Mouse (Mus musculus): ENCODE measurements around the gene Ralgapa2. TPM values are rescaled to one million over a fixed set of nuclear protein-coding genes. Genes with fewer than 3 reads are reported as not detected.

Gene Ralgapa2
- polyA plus RNA-seq, 1 experiment from 2014 or later = 3.3 TPM

GRCm38 (mm10) chr2:146323528-146323927 lies 188.6 kb downstream of the Ralgapa2 start:
- 62% methylated on average over 4 of the region's 4 CpGs for WGBS (ENCODE audit: insufficient replicate concordance)
- no peaks in the 10 kb centered on the region for H3K9me3 ChIP-seq (replicated peaks)
- H3K27me3 ChIP-seq = no peaks in the 10 kb centered on the region
- 0 out of 2 replicates have a peak, but pooled peaks cover 2% of the 10 kb centered on the region for H3K36me3 ChIP-seq
- no peak overlapping the region for H3K9ac ChIP-seq
- H3K4me2 ChIP-seq = no peak overlapping the region
- ATAC-seq (ENCODE audit: low read depth) = no peak
- DNase-seq = no peak
- no peaks in the 10 kb centered on the region for H3K4me1 ChIP-seq (replicated peaks)
- H3K4me3 ChIP-seq (replicated peaks) = no peak overlapping the region
- no peak overlapping the region for H3K27ac ChIP-seq

DNA sequence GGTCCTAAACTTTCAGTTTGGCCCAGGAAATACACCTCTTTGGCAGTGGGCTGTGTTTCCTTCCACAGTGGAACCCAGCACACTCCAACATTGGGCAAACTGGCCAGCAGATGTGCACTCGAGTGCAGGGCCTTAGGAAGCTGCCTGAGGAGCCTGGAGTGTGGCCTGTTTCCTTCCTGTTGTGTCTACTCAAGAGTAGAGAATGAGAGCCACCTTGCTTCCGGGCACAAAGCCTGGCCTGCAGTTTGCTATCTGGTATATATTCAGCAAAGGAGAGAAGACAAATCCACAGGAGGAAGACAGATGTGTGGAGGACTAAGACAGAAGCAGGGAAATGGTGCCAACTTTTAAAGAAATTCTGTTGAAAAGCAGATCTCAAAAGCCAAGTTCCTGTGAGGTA lies 189.4 kb downstream of the Ralgapa2 start:
- no peaks in the 10 kb centered on the region for H3K27me3 ChIP-seq
- no peak overlapping the region for H3K4me3 ChIP-seq (replicated peaks)
- H3K36me3 ChIP-seq = 0 out of 2 replicates have a peak, but pooled peaks cover 2% of the 10 kb centered on the region
- H3K4me2 ChIP-seq = no peak overlapping the region
- H3K27ac ChIP-seq = no peak overlapping the region
- ATAC-seq (ENCODE audit: low read depth) = no peak
- 39% methylated on average over 2 of the region's 2 CpGs for WGBS (ENCODE audit: insufficient replicate concordance)
- H3K4me1 ChIP-seq (replicated peaks) = no peaks in the 10 kb centered on the region
- H3K9me3 ChIP-seq (replicated peaks) = no peaks in the 10 kb centered on the region
- H3K9ac ChIP-seq = no peak overlapping the region
- no peak for DNase-seq

GRCm38 (mm10) chr2:146322019-146322418 lies 190.1 kb downstream of the Ralgapa2 start:
- Histone ChIP-seq H3K4me2 (no peak overlapping the region), H3K9me3 (replicated peaks) (no peaks in the 10 kb centered on the region), H3K27me3 (no peaks in the 10 kb centered on the region), H3K36me3 (0 out of 2 replicates have a peak, but pooled peaks cover 2% of the 10 kb centered on the region), H3K4me3 (replicated peaks) (no peak overlapping the region), H3K9ac (no peak overlapping the region), H3K4me1 (replicated peaks) (no peaks in the 10 kb centered on the region), H3K27ac (no peak overlapping the region)
- WGBS (ENCODE audit: insufficient replicate concordance) = 75% methylated on average over 2 of the region's 2 CpGs
- ATAC-seq (ENCODE audit: low read depth) (no peak), DNase-seq (no peak)

- Histone ChIP-seq H3K4me2 (no peak overlapping the region), H3K27me3 (no peaks in the 10 kb centered on the region), H3K9ac (no peak overlapping the region), H3K4me3 (replicated peaks) (no peak overlapping the region), H3K36me3 (no peaks in the 10 kb centered on the region), H3K4me1 (replicated peaks) (no peaks in the 10 kb centered on the region), H3K27ac (no peak overlapping the region), H3K9me3 (replicated peaks) (no peaks in the 10 kb centered on the region)
- 86% methylated on average over 2 of the region's 2 CpGs for WGBS (ENCODE audit: insufficient replicate concordance)
- DNase-seq (no peak), ATAC-seq (ENCODE audit: low read depth) (no peak)
These were observed 191.5 kb downstream of the Ralgapa2 start for GRCm38 (mm10) chr2:146320666-146321065.

- no peaks in the 10 kb centered on the region for H3K9me3 ChIP-seq (replicated peaks)
- H3K4me3 ChIP-seq (replicated peaks) = no peak overlapping the region
- no peak for ATAC-seq (ENCODE audit: low read depth)
- no peaks in the 10 kb centered on the region for H3K27me3 ChIP-seq
- no peak overlapping the region for H3K9ac ChIP-seq
- peaks cover 3% of the 10 kb centered on the region; the same call in 1 of the 2 replicates for H3K36me3 ChIP-seq
- WGBS (ENCODE audit: insufficient replicate concordance) = 56% methylated on average over 5 of the region's 5 CpGs
- H3K27ac ChIP-seq = no peak overlapping the region
- no peak overlapping the region for H3K4me2 ChIP-seq
- no peak for DNase-seq
- no peaks in the 10 kb centered on the region for H3K4me1 ChIP-seq (replicated peaks)
These were observed 197.4 kb downstream of the Ralgapa2 start for GRCm38 (mm10) chr2:146314751-146315150.

- H3K4me3 ChIP-seq (replicated peaks) = no peak overlapping the region
- H3K27ac ChIP-seq = no peak overlapping the region
- ATAC-seq (ENCODE audit: low read depth) (no peak), DNase-seq (no peak)
- H3K36me3 ChIP-seq = peaks cover 3% of the 10 kb centered on the region; the same call in 1 of the 2 replicates
- WGBS (ENCODE audit: insufficient replicate concordance) = 73% methylated on average over 4 of the region's 4 CpGs
- no peaks in the 10 kb centered on the region for H3K4me1 ChIP-seq (replicated peaks)
- H3K27me3 ChIP-seq = no peaks in the 10 kb centered on the region
- H3K4me2 ChIP-seq = no peak overlapping the region
- no peak overlapping the region for H3K9ac ChIP-seq
- no peaks in the 10 kb centered on the region for H3K9me3 ChIP-seq (replicated peaks)
These were observed 198.3 kb downstream of the Ralgapa2 start for GRCm38 (mm10) chr2:146313811-146314210.

DNA sequence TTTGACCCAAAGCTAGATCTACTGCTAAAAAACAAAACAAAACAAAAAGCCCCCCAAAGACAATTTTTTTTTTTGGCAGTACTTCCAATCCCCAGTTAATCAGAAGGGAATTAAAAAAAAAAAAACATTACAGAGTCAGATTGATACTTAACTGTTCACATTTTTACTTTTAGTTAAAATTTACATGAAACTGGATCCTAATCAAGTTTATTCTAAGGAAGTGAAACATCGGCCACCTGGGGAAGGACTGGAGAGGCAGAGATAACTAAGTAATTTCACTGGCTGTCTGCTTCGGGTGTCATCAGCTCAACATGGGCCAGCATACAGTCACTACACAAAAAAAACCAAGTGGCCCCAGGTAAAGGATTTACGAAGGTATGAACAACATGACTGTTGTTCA lies 201.4 kb downstream of the Ralgapa2 start:
- H3K27ac ChIP-seq = no peak overlapping the region

GRCm38 (mm10) chr2:146310291-146310690 lies 201.9 kb downstream of the Ralgapa2 start:
- Histone ChIP-seq H3K27me3 (no peaks in the 10 kb centered on the region), H3K4me2 (no peak overlapping the region), H3K9me3 (replicated peaks) (no peaks in the 10 kb centered on the region), H3K27ac (no peak overlapping the region), H3K9ac (no peak overlapping the region), H3K4me3 (replicated peaks) (no peak overlapping the region), H3K4me1 (replicated peaks) (no peaks in the 10 kb centered on the region), H3K36me3 (peaks cover 3% of the 10 kb centered on the region; the same call in 1 of the 2 replicates)
- DNase-seq = no peak
- no peak for ATAC-seq (ENCODE audit: low read depth)
- 63% methylated on average over 6 of the region's 6 CpGs for WGBS (ENCODE audit: insufficient replicate concordance)

More for the DNA sequence above, 201.4 kb downstream of the Ralgapa2 start:
- peaks cover 3% of the 10 kb centered on the region; the same call in 1 of the 2 replicates for H3K36me3 ChIP-seq
- H3K4me2 ChIP-seq = no peak overlapping the region
- ATAC-seq (ENCODE audit: low read depth) (no peak), DNase-seq (no peak)
- 67% methylated on average over 3 of the region's 3 CpGs for WGBS (ENCODE audit: insufficient replicate concordance)
- no peak overlapping the region for H3K9ac ChIP-seq
- H3K4me1 ChIP-seq (replicated peaks) = no peaks in the 10 kb centered on the region
- no peak overlapping the region for H3K4me3 ChIP-seq (replicated peaks)
- no peaks in the 10 kb centered on the region for H3K27me3 ChIP-seq
- no peaks in the 10 kb centered on the region for H3K9me3 ChIP-seq (replicated peaks)

DNA sequence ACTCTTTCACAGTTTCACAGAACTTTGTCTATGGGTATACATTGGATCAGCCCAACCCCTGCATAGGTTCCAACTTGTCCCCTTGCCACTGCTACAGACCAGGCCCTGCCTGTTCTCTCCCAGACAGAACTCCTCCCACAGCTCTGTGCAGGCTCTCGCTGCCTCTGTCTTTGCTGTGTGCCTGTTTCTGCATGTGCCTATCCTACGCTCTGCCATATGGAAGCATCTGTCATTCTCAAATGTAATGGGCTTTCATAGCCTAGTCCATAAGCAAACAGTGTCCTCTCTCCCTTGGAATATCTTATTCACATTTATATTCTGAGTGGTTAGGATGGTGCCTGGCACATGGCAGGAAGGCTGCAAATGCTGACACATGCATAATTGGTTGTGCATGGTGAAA lies 202.7 kb downstream of the Ralgapa2 start:
- ATAC-seq (ENCODE audit: low read depth) = no peak
- H3K4me1 ChIP-seq (replicated peaks) = no peaks in the 10 kb centered on the region
- 71% methylated on average over 2 of the region's 2 CpGs for WGBS (ENCODE audit: insufficient replicate concordance)
- no peak overlapping the region for H3K4me3 ChIP-seq (replicated peaks)
- H3K36me3 ChIP-seq = 0 out of 2 replicates have a peak, but pooled peaks cover 2% of the 10 kb centered on the region
- H3K9me3 ChIP-seq (replicated peaks) = no peaks in the 10 kb centered on the region
- no peak overlapping the region for H3K27ac ChIP-seq
- no peaks in the 10 kb centered on the region for H3K27me3 ChIP-seq
- no peak overlapping the region for H3K4me2 ChIP-seq
- DNase-seq = no peak
- H3K9ac ChIP-seq = no peak overlapping the region

DNA sequence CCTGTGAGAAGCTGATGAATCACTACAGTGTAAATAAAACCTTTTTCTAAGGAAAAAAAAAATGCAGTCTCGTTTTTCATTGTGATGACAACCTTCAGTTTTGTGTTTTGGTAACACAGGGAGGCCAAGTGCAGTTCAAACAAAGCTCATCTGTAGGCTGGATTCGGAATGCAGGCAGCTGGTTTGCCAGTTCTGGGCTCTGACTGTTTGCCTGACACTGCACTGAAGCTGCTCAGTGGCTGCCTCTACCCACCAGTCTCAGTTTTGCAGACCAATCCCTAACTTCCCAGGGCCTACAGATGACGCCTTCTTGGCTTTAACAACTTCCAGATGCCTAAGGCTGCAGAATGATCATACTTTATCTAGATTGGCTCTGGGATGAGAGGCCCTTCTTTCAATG lies 205.1 kb downstream of the Ralgapa2 start:
- WGBS (ENCODE audit: insufficient replicate concordance) = 53% methylated on average over 3 of the region's 3 CpGs
- no peak overlapping the region for H3K9ac ChIP-seq
- no peaks in the 10 kb centered on the region for H3K9me3 ChIP-seq (replicated peaks)
- no peak overlapping the region for H3K4me2 ChIP-seq
- H3K4me1 ChIP-seq (replicated peaks) = no peaks in the 10 kb centered on the region
- no peak overlapping the region for H3K27ac ChIP-seq
- no peak overlapping the region for H3K4me3 ChIP-seq (replicated peaks)
- no peaks in the 10 kb centered on the region for H3K27me3 ChIP-seq
- 0 out of 2 replicates have a peak, but pooled peaks cover 3% of the 10 kb centered on the region for H3K36me3 ChIP-seq
- DNase-seq (no peak), ATAC-seq (ENCODE audit: low read depth) (no peak)

GRCm38 (mm10) chr2:146302094-146302699 lies 209.9 kb downstream of the Ralgapa2 start:
- H3K36me3 ChIP-seq = 0 out of 2 replicates have a peak, but pooled peaks cover 3% of the 10 kb centered on the region
- no peaks in the 10 kb centered on the region for H3K9me3 ChIP-seq (replicated peaks)
- DNase-seq (no peak), ATAC-seq (ENCODE audit: low read depth) (no peak)
- no peaks in the 10 kb centered on the region for H3K27me3 ChIP-seq
- no peak overlapping the region for H3K4me3 ChIP-seq (replicated peaks)
- H3K27ac ChIP-seq = no peak overlapping the region
- WGBS (ENCODE audit: insufficient replicate concordance) = 71% methylated on average over 9 of the region's 9 CpGs
- no peak overlapping the region for H3K4me2 ChIP-seq
- H3K4me1 ChIP-seq (replicated peaks) = no peaks in the 10 kb centered on the region
- H3K9ac ChIP-seq = no peak overlapping the region

DNA sequence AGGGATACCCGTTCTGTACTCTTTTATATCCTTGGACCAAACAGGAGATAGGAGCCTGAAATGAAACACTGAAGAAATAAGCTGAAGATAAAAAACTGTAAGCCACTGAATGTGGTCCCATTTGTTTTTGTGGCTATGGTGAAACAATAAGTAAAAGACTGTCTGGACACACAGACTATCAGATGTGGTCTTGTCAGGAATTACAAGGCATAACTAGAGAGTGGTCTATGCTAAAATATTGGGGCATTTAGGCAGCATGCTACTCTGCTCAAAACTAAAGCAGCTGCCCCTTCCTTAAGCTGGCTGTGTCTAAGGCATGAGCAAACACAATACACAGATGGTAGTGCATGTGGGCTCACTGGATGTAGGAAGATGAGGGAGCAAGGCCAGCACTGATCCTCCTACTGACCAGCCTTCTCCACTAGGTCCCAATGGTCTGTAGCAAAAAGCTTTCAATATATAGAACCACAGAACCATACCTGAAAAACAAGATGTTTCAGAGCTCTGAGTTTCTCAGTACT lies 211.6 kb downstream of the Ralgapa2 start:
- Histone ChIP-seq H3K27me3 (no peaks in the 10 kb centered on the region), H3K9me3 (replicated peaks) (no peaks in the 10 kb centered on the region), H3K9ac (no peak overlapping the region), H3K36me3 (0 out of 2 replicates have a peak, but pooled peaks cover 3% of the 10 kb centered on the region), H3K4me2 (no peak overlapping the region), H3K4me1 (replicated peaks) (no peaks in the 10 kb centered on the region; the same call in 1 of the 2 replicates), H3K4me3 (replicated peaks) (no peak overlapping the region), H3K27ac (no peak overlapping the region)
- DNase-seq (no peak), ATAC-seq (ENCODE audit: low read depth) (no peak)
- 65% methylated on average over 1 of the region's 1 CpGs for WGBS (ENCODE audit: insufficient replicate concordance)

All from liver, embryonic 13.5 days (tissue).